Mouse (Mus musculus) MEL (cell line): ENCODE data around the gene Gm20388. TPM values are rescaled to one million over a fixed set of nuclear protein-coding genes. Genes with fewer than 3 reads are reported as not detected.

Source experiments
- DNase-seq: peaks from one replicate; pipeline ENCODE4 v3.0.0; 2011; ENCODE audit warnings: low read depth, low spot score
- H3K27ac ChIP-seq: 2 replicates; pipeline ENCODE4 v1.5.1; 2012; ENCODE audit warnings: low read depth, mild to moderate bottlenecking, control low read depth, low read length, moderate library complexity; ENCODE audit not compliant: control insufficient read depth
- H3K27me3 ChIP-seq, 2 experiments: fragments of 150-350 bp in 1 of 2; sonication (generic) in 1 of 2; 2 replicates each; pipeline ENCODE4 v1.6.1; 2012; ENCODE audit warnings: low read length in 2 of 2, mild to moderate bottlenecking in 2 of 2, improper control_type of control experiment in 1 of 2, moderate library complexity in 1 of 2; ENCODE audit not compliant: insufficient read depth in 2 of 2, control insufficient read depth in 1 of 2
- H3K36me3 ChIP-seq, 2 experiments: 2 replicates each; pipeline ENCODE4 v1.6.1; 2012 to 2014; ENCODE audit warnings: low read length in 2 of 2, improper control_type of control experiment in 1 of 2, inconsistent platforms in 1 of 2, mild to moderate bottlenecking in 1 of 2; ENCODE audit not compliant: insufficient read depth in 2 of 2, control insufficient read depth in 1 of 2
- H3K4me1 ChIP-seq, 2 experiments: fragments of 150-350 bp in 1 of 2; sonication (generic) in 1 of 2; 2 replicates each; pipeline ENCODE4 v1.6.1; 2012; ENCODE audit warnings: low read length in 2 of 2, improper control_type of control experiment in 1 of 2, mild to moderate bottlenecking in 1 of 2; ENCODE audit not compliant: insufficient read depth in 2 of 2, control insufficient read depth in 1 of 2
- H3K4me3 ChIP-seq, 2 experiments: fragments of 150-350 bp in 1 of 2; sonication (generic) in 1 of 2; 2 replicates each; pipeline ENCODE4 v1.5.1; 2012; ENCODE audit warnings: low read depth in 2 of 2, low read length in 2 of 2, mild to moderate bottlenecking in 2 of 2, moderate library complexity in 2 of 2, control low read depth in 1 of 2, improper control_type of control experiment in 1 of 2; ENCODE audit not compliant: control insufficient read depth in 1 of 2, insufficient read depth in 1 of 2
- H3K79me2 ChIP-seq: 2 replicates; pipeline ENCODE4 v1.6.1; 2012; ENCODE audit warnings: mild to moderate bottlenecking, low read length, moderate library complexity; ENCODE audit not compliant: control insufficient read depth, poor library complexity, insufficient read depth
- H3K9ac ChIP-seq: 2 replicates; pipeline ENCODE4 v1.6.1; 2012; ENCODE audit warnings: low read depth, mild to moderate bottlenecking, control low read depth, low read length, moderate library complexity; ENCODE audit not compliant: control insufficient read depth, poor library complexity, severe bottlenecking
- H3K9me3 ChIP-seq: fragments of 150-350 bp; sonication (generic); replicated peaks from 2 replicates; pipeline ENCODE4 v1.6.1; 2012; ENCODE audit warnings: mild to moderate bottlenecking, low read length, improper control_type of control experiment, moderate library complexity; ENCODE audit not compliant: insufficient read depth
- CHD2 ChIP-seq: IDR thresholded peaks from 2 replicates; pipeline ENCODE4 v1.6.1; 2011; ENCODE audit warnings: low read length, improper control_type of control experiment
- CTCF ChIP-seq, 3 experiments: IDR thresholded peaks in 2 of 3; conservative IDR thresholded peaks in 1 of 3; 2 replicates each; pipeline ENCODE4 v1.5.1; 2011 to 2012; ENCODE audit warnings: low read length in 3 of 3, low read depth in 2 of 3, mild to moderate bottlenecking in 2 of 3, improper control_type of control experiment in 1 of 3, inconsistent platforms in 1 of 3, mixed read lengths in 1 of 3, moderate library complexity in 1 of 3; ENCODE audit not compliant: control insufficient read depth in 1 of 3, insufficient read depth in 1 of 3, poor library complexity in 1 of 3, severe bottlenecking in 1 of 3
- ELF1 ChIP-seq: IDR thresholded peaks from 2 replicates; pipeline ENCODE4 v1.6.1; 2014; ENCODE audit warnings: low read depth, mild to moderate bottlenecking, inconsistent platforms, low read length, improper control_type of control experiment, moderate library complexity
- EP300 ChIP-seq, 2 experiments: IDR thresholded peaks; 2 replicates each; pipeline ENCODE4 v1.6.1; 2011; ENCODE audit warnings: improper control_type of control experiment in 2 of 2, low read length in 2 of 2, low read depth in 1 of 2, mild to moderate bottlenecking in 1 of 2
- GABPA ChIP-seq: IDR thresholded peaks from 2 replicates; pipeline ENCODE4 v1.6.1; 2012; ENCODE audit warnings: low read depth, mild to moderate bottlenecking, inconsistent platforms, low read length, improper control_type of control experiment, moderate library complexity
- HCFC1 ChIP-seq: IDR thresholded peaks from 2 replicates; pipeline ENCODE4 v1.6.1; 2012; ENCODE audit warnings: low read depth, mild to moderate bottlenecking, inconsistent platforms, low read length, improper control_type of control experiment, moderate library complexity
- KAT2A ChIP-seq: conservative IDR thresholded peaks from 2 replicates; pipeline ENCODE4 v1.6.1; 2012; ENCODE audit warnings: low read depth, low read length, improper control_type of control experiment, inconsistent platforms
- MAX ChIP-seq: IDR thresholded peaks from 2 replicates; pipeline ENCODE4 v1.6.1; 2011; ENCODE audit warnings: low read length, improper control_type of control experiment
- MAZ ChIP-seq: IDR thresholded peaks from 2 replicates; pipeline ENCODE4 v1.6.1; 2012; ENCODE audit warnings: low read depth, mild to moderate bottlenecking, inconsistent platforms, low read length, improper control_type of control experiment
- MXI1 ChIP-seq: IDR thresholded peaks from 2 replicates; pipeline ENCODE4 v1.6.1; 2011; ENCODE audit warnings: mild to moderate bottlenecking, low read depth, low read length, improper control_type of control experiment
- MYB ChIP-seq: IDR thresholded peaks from 2 replicates; pipeline ENCODE4 v1.6.1; 2011; ENCODE audit warnings: mild to moderate bottlenecking, low read depth, low read length, improper control_type of control experiment
- MYC ChIP-seq: IDR thresholded peaks from 2 replicates; pipeline ENCODE4 v1.6.1; 2011; ENCODE audit warnings: low read depth, mild to moderate bottlenecking, low read length, improper control_type of control experiment, moderate library complexity
- NELFE ChIP-seq: IDR thresholded peaks from 2 replicates; pipeline ENCODE4 v1.6.1; 2011; ENCODE audit warnings: low read depth, low read length, improper control_type of control experiment
- NRF1 ChIP-seq: IDR thresholded peaks from 2 replicates; pipeline ENCODE4 v1.6.1; 2014; ENCODE audit warnings: low read depth, mild to moderate bottlenecking, inconsistent platforms, low read length, improper control_type of control experiment, moderate library complexity; ENCODE audit not compliant: poor library complexity, insufficient read depth, severe bottlenecking
- POLR2A ChIP-seq, 2 experiments: IDR thresholded peaks; 2 replicates each; pipeline ENCODE4 v1.6.1; 2011 to 2012; ENCODE audit warnings: low read length in 2 of 2, mild to moderate bottlenecking in 2 of 2, control low read depth in 1 of 2, improper control_type of control experiment in 1 of 2, low read depth in 1 of 2, moderate library complexity in 1 of 2; ENCODE audit not compliant: control insufficient read depth in 1 of 2, insufficient read depth in 1 of 2, poor library complexity in 1 of 2
- POLR2AphosphoS2 ChIP-seq: IDR thresholded peaks from 2 replicates; pipeline ENCODE4 v1.6.1; 2011; ENCODE audit warnings: low read length, improper control_type of control experiment
- POLR2AphosphoS5 ChIP-seq: IDR thresholded peaks from 2 replicates; pipeline ENCODE4 v1.6.1; 2012; ENCODE audit warnings: low read depth, borderline replicate concordance, mild to moderate bottlenecking, inconsistent platforms, low read length, moderate library complexity, mixed read lengths
- SIN3A ChIP-seq: IDR thresholded peaks from 2 replicates; pipeline ENCODE4 v1.6.1; 2012; ENCODE audit warnings: low read length, improper control_type of control experiment, inconsistent platforms
- TBP ChIP-seq: IDR thresholded peaks from 2 replicates; pipeline ENCODE4 v1.8.0; 2011; ENCODE audit warnings: low read depth, low read length, improper control_type of control experiment
- TCF12 ChIP-seq: IDR thresholded peaks from 2 replicates; pipeline ENCODE4 v1.6.1; 2014; ENCODE audit warnings: low read depth, mild to moderate bottlenecking, inconsistent platforms, low read length, improper control_type of control experiment, moderate library complexity
- UBTF ChIP-seq: IDR thresholded peaks from 2 replicates; pipeline ENCODE4 v1.6.1; 2012; ENCODE audit warnings: low read depth, mild to moderate bottlenecking, inconsistent platforms, low read length, improper control_type of control experiment, moderate library complexity, borderline replicate concordance; ENCODE audit not compliant: insufficient read depth
- USF1 ChIP-seq: IDR thresholded peaks from 2 replicates; pipeline ENCODE4 v1.6.1; 2014; ENCODE audit warnings: low read depth, mild to moderate bottlenecking, inconsistent platforms, low read length, improper control_type of control experiment, moderate library complexity
- USF2 ChIP-seq, 2 experiments: IDR thresholded peaks; 2 replicates each; pipeline ENCODE4 v1.6.1; 2011 to 2012; ENCODE audit warnings: improper control_type of control experiment in 2 of 2, low read length in 2 of 2, borderline replicate concordance in 1 of 2, inconsistent platforms in 1 of 2, low read depth in 1 of 2, mild to moderate bottlenecking in 1 of 2; ENCODE audit not compliant: insufficient read depth in 1 of 2
- ZC3H11A ChIP-seq: IDR thresholded peaks from 2 replicates; pipeline ENCODE4 v1.6.1; 2012; ENCODE audit warnings: low read depth, mild to moderate bottlenecking, inconsistent platforms, low read length, improper control_type of control experiment
- ZMIZ1 ChIP-seq: IDR thresholded peaks from 2 replicates; pipeline ENCODE4 v1.6.1; 2012; ENCODE audit warnings: low read depth, mild to moderate bottlenecking, inconsistent platforms, low read length, improper control_type of control experiment, moderate library complexity
- polyA plus RNA-seq, 2 experiments: library from polyadenylated mRNA; stranded (reverse) in 1 of 2; unstranded in 1 of 2; fragments of >175 nt in 1 of 2; fragments of >200 nt in 1 of 2; gene quantifications; 2 replicates each; pipeline versions ENCODE4 v1.2.1 to v1.2.4; 2012; ENCODE audit warnings: low replicate concordance in 2 of 2, low read depth in 1 of 2; ENCODE audit not compliant: insufficient read length in 2 of 2, insufficient read depth in 1 of 2, missing spikeins in 1 of 2
- total RNA-seq: library from RNA; depleted of rRNA; stranded (reverse); fragments of 300-350 nt; gene quantifications from 2 replicates; pipeline ENCODE4 v1.2.3, GENCODE M21; 2012

Gm20388 gene
- total and polyA plus RNA-seq, 3 experiments = 11.1 to 17.8 TPM; not detected in 1

DNA sequence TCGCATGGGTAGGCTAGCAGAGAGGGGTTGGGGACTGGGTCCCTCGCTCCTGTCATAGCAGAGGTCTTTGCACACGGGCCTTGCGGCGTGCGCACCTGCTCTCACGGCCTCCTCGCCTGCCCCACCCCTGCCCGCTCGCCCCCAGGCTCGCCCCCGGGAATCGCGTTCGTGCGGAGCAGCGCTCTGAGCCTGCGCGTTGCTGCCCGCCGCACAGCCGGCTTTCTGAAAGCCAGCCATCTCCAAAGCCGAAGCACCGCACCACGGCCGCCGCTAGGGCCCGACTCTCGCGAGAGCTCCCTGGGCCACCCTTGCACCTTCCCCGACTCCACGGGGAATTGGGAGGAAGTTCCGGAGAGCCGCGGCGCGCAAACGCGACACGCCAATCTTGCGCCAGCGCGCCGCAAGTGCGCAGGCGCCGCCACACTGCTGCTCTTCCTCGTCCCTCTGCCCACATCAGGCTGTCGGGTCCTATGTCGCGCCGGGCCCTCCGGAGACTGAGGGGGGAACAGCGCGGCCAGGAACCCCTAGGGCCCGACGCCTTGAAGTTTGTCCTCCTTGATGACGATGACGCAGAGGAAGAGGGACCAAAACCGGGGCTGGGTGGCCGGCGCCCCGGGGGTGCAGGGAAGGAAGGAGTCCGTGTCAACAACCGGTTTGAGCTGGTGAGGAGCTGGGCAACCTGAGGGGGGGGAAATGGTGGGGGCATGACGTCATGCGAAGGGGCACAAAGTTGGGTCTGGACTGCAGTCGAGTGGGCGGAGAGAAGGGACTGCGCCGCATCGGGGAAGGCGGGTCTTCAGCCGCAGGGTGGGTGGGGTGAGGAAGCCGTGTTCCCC is 3463.0 kb downstream of the Gm20388 start, which contains the start of gene Tcf25:
Gene Tcf25 (plus strand): TSS at position 351 of the 836 bp plus-strand sequence.
- H3K27ac ChIP-seq = peak within 1 kb of the TSS; percentile 95
- H3K4me1 ChIP-seq = peaks cover 0 to 15% of the 10 kb centered on the region in 2 experiments; a peak in 1 of 4 replicates
- peak; percentile 99 for DNase-seq
- TF ChIP-seq ZMIZ1 (peak; percentile 79), EP300 (IDR thresholded peaks at IDR 0.05; ENCODE audit: low read depth in 1 of 2, low read length in 2 of 2) (no peak), KAT2A (no peak; the same call in 1 of the 2 replicates), USF2 (IDR thresholded peaks at IDR 0.05; ENCODE audit: borderline replicate concordance in 1 of 2, insufficient read depth in 1 of 2, low read depth in 1 of 2, low read length in 2 of 2) (no peak), NRF1 (peak; percentile 84), SIN3A (peak; percentile 77; the same call in 1 of the 2 replicates), GABPA (no peak), MAX (peak; percentile 49), CTCF (IDR thresholded peaks at IDR 0.05 in 2 of 3, conservative IDR thresholded peaks at IDR 0.05 in 1 of 3; ENCODE audit: control insufficient read depth in 1 of 3, insufficient read depth in 1 of 3, low read depth in 2 of 3, low read length in 3 of 3, poor library complexity in 1 of 3, severe bottlenecking in 1 of 3) (peak in 2 of 3 experiments; percentile 7; a peak in 2 of 6 replicates), MYC (peak; percentile 9; the same call in 1 of the 2 replicates), USF1 (no peak), ZC3H11A (no peak), NELFE (peak; percentile 88), TCF12 (peak; percentile 52), HCFC1 (peak; percentile 90), UBTF (no peak), MYB (no peak), POLR2AphosphoS2 (peak; percentile 62; the same call in 1 of the 2 replicates), TBP (0 out of 2 replicates have a peak, but pooled peaks have one; percentile 67), MAZ (peak; percentile 72; the same call in 1 of the 2 replicates), CHD2 (peak; percentile 96), ELF1 (peak; percentile 92), POLR2AphosphoS5 (no peak), POLR2A (IDR thresholded peaks at IDR 0.05; ENCODE audit: control insufficient read depth in 1 of 2, insufficient read depth in 1 of 2, low read depth in 1 of 2, low read length in 2 of 2, poor library complexity in 1 of 2) (peak; percentile 84 to 95), MXI1 (peak; percentile 26; the same call in 1 of the 2 replicates)
- peak within 1 kb of the TSS; percentile 99 for H3K9ac ChIP-seq
- peaks cover 36% of the 10 kb centered on the region for H3K79me2 ChIP-seq
- peak within 1 kb of the TSS; percentile 78 to 97 for H3K4me3 ChIP-seq
- H3K9me3 ChIP-seq = no peaks in the 10 kb centered on the region
- H3K36me3 ChIP-seq = peaks cover 0 to 11% of the 10 kb centered on the region in 2 experiments; a peak in 3 of 4 replicates
- no peaks in the 10 kb centered on the region for H3K27me3 ChIP-seq
